Mouse (Mus musculus) urinary bladder, postnatal 0 days (tissue): ENCODE results near the gene A630076J17Rik. TPM values are rescaled to one million over a fixed set of nuclear protein-coding genes. Genes with fewer than 3 reads are reported as not detected.

Experiments
- polyA plus RNA-seq: library from polyadenylated mRNA; unstranded; fragments of >200 nt; fragmentation: Nextera tagmentation; extraction: Ambion mirVana; gene quantifications from 2 replicates; pipeline ENCODE4 v1.2.1, GENCODE M21; 2015

Gene A630076J17Rik
- not detected in 2 replicates for polyA plus RNA-seq

DNA sequence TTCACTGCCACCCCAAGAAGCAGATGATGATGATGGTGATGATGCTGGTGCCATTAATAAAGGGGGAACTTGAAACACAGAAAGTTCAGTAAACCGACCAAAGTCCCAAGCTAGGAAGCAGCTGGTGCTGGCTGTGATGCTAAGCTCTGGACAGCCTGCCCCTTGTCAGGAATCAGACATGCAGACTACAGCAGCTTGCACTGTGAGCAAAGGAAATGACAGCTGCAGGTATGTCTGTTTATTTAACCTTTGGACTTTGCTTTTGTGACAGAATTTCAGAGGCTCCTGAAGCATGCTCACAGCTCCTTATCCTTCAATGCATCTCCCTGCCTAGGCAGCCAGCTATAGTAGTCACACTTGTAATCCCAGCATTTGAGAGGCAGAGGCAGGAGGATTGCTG lies at the start of gene A630076J17Rik:
Gene A630076J17Rik, plus strand, starts transcription at position 88 of the 400 bp plus-strand sequence.

DNA sequence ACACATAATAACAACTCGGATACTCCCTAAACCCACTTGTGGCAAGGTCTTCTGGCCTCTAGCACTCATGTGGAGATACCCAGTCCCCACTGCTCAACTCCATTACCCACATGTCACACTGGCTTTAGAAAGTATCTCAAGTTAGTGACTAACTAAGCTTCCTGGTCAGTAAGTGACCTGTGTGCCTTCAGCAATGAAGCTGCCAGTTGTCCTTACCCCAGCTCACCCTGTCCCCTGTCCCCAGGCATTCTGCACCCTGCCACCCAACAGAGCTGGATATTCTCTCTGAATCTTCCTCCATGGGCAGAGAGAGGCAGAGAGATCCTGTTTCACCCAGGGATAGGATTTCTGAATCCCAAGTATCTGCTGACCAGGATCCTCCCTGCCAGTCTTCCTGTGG lies 47.7 kb upstream of the A630076J17Rik start, which contains the start of gene Kcna10:
Gene Kcna10, plus strand, starts transcription at position 301 of the 400 bp plus-strand sequence.

DNA sequence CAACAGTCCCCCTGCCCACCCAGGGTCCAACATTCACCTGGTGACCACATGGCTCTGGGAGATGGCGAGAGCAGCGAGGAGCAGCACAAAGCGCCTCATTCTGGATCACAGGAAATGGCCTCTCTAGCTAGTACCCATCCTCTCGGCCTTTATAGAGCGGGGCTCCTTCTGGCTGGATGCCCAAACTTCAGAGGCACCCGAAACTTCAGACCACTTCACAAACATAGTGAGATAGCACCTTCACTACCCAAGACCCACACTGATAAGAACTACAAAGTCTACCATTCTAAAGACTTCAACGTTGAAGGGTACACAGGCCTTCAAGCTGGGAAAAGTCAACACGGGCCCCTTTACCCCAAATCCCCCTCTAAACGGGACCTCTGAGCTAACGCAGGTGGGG lies 8.8 kb upstream of the A630076J17Rik start, which contains the start of gene Cym:
Gene Cym, minus strand, starts transcription at position 125 of the 400 bp plus-strand sequence.

DNA sequence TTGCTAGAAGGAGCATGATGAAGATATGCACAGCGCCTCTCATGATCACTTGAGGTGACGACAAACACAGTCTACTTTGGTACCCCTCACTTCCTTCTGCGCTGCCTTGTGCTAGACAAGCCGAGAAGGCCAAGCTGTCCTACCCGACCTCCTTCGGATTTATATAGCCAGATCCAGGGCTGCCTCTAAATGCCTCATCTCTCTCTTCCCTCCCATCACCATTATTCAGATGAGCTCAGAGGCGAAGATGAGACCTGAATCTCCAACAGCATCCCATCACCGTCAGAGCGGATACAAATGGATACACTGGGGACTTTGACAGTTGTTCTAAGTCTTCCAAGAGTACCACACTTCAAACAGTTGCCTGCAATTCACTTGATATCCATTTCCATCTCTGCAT lies 9.2 kb downstream of the A630076J17Rik start, which contains the start of gene Prok1:
Gene Prok1, minus strand, starts transcription at position 101 of the 400 bp plus-strand sequence.

DNA sequence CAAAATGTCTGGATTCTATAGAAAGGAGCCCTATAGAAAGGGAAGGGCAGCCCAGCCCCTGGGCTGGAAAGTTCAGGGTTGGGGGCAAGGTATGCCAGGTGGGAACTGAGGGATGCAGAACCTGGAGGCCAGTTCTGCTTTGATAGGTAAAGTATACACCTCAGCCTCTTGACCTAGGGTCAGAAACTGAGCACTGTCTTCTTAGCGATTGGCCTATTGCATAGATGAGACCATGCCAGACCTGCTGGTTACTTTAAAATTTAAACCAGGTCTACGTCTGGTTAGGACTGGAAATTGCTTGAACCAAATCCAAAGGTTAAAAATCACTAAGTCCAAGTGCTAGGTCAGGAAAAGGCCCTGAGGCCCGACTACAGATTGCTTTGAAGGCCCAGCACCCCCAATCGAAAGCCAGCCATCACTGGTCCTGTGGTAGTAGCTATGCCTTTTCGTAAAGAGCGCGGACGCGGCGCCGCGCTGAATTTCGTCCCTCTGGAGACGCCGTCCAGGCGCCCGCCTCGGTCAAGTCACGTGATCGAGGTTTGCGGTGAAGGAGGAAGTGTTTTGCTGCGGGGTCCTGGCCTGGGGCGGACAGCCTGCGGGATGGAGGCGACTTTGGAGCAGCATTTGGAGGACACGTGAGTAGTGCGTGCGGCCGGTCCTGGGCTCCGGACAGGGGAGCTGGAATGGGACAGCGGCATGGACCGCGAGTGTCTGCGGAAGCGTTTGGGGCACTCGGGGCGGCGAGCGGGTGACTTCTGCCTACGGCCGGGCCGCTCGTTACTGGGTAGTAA lies 48.3 kb downstream of the A630076J17Rik start, which contains the start of gene Lamtor5:
Gene Lamtor5, plus strand, starts transcription at position 380 of the 791 bp plus-strand sequence.

Other genes starting within 250 kb of the A630076J17Rik start
- 0.08 and 0.69 TPM in 2 replicates for gene Kcna3, start 194.4 kb upstream of the A630076J17Rik start, polyA plus RNA-seq
- 0.04 and 0.07 TPM in 2 replicates for gene Kcna2, start 129.5 kb upstream of the A630076J17Rik start, polyA plus RNA-seq
- gene Kcna10, start 47.6 kb upstream of the A630076J17Rik start, polyA plus RNA-seq, result not detected in 2 replicates
- gene Cym, start 8.9 kb upstream of the A630076J17Rik start, polyA plus RNA-seq, result 5.4 and 7.9 TPM in 2 replicates
- not detected in 2 replicates for gene Prok1, start 9.1 kb downstream of the A630076J17Rik start, polyA plus RNA-seq
- gene Lamtor5, start 48.2 kb downstream of the A630076J17Rik start, polyA plus RNA-seq, result 179 and 209 TPM in 2 replicates
- gene Slc16a4, start 60.6 kb downstream of the A630076J17Rik start, polyA plus RNA-seq, result 4.0 and 7.2 TPM in 2 replicates
- 6.3 and 7.5 TPM in 2 replicates for gene Rbm15, start 103.1 kb downstream of the A630076J17Rik start, polyA plus RNA-seq
- gene Kcnc4, start 228.9 kb downstream of the A630076J17Rik start, polyA plus RNA-seq, result 0.10 TPM in 1 of 2 replicates, not detected in the other